Mouse (Mus musculus) heart, embryonic 10.5 days (tissue): Measurements from ENCODE around the gene Mylk4. TPM values are rescaled to one million over a fixed set of nuclear protein-coding genes. Genes with fewer than 3 reads are reported as not detected.
A peak's percentile ranks its signal among the peaks of the same experiment; 100 is the strongest.

Experiments used
- DNase-seq: peaks from one replicate; pipeline ENCODE4 v3.0.0-alpha.2; 2017; ENCODE audit warnings: low spot score
- H3K27ac ChIP-seq: fragments of 300-500 bp; sonication (generic); 2 replicates; pipeline ENCODE4 v1.5.1; 2016; ENCODE audit warnings: mild to moderate bottlenecking
- H3K27me3 ChIP-seq: fragments of 300-500 bp; sonication (generic); 2 replicates; pipeline ENCODE4 v1.6.1; 2016; ENCODE audit warnings: mild to moderate bottlenecking; ENCODE audit not compliant: poor library complexity, insufficient read depth, severe bottlenecking
- H3K36me3 ChIP-seq: fragments of 300-500 bp; sonication (generic); 2 replicates; pipeline ENCODE4 v1.6.1; 2016; ENCODE audit warnings: mild to moderate bottlenecking, moderate library complexity
- H3K4me1 ChIP-seq: fragments of 300-500 bp; sonication (generic); 2 replicates; pipeline ENCODE4 v1.6.1; 2016; ENCODE audit warnings: mild to moderate bottlenecking
- H3K4me3 ChIP-seq: fragments of 300-500 bp; sonication (generic); 2 replicates; pipeline ENCODE4 v1.5.1; 2016; ENCODE audit warnings: mild to moderate bottlenecking, moderate library complexity
- H3K9me3 ChIP-seq: fragments of 300-500 bp; sonication (generic); 2 replicates; pipeline ENCODE4 v1.6.1; 2016; ENCODE audit warnings: mild to moderate bottlenecking, moderate library complexity
- WGBS: fragments of 180-500 bp; shearing (Covaris S2); methylation state at CpG from one replicate; pipeline ENCODE4 v1.1.7; 2016; 5-methylcytosine and 5-hydroxymethylcytosine counted together
- polyA plus RNA-seq: library from polyadenylated mRNA; unstranded; fragments of >200 nt; fragmentation: Nextera tagmentation; extraction: Ambion mirVana; gene quantifications from 2 replicates; pipeline ENCODE4 v1.2.1, GENCODE M21; 2016

Gene Mylk4
- polyA plus RNA-seq, 1 experiment from 2014 or later, result not detected

DNA sequence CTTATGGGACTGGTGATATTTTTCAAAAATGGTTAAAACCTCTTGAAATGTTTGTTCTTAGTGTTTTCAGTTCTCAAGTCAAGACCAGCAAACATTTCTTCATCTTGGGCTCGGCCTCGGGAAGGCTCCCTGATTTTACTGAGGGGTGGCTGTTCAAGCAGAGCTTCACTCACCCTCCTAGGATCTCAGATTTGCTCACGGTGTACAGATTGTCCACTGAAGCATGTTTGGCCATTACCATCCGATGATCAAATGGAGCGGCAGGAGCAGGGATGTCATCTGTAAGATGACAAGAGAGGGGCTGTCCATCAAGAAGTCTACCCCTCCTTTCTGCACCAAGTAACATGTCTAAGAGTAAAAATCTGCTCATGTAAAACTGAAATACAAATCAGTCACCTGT lies 59.1 kb downstream of the Mylk4 start:
- WGBS, result 89% methylated on average over 5 of the region's 5 CpGs
- Histone ChIP-seq H3K36me3 (no peaks in the 10 kb centered on the region), H3K27me3 (no peaks in the 10 kb centered on the region), H3K27ac (no peak overlapping the region), H3K9me3 (no peaks in the 10 kb centered on the region), H3K4me1 (no peaks in the 10 kb centered on the region), H3K4me3 (no peak overlapping the region)
- peak; percentile 60 for DNase-seq

GRCm38 (mm10) chr13:32721717-32722116 lies 62.0 kb downstream of the Mylk4 start:
- Histone ChIP-seq H3K27me3 (no peaks in the 10 kb centered on the region), H3K36me3 (no peaks in the 10 kb centered on the region), H3K4me1 (peaks cover 11% of the 10 kb centered on the region; the same call in 1 of the 2 replicates), H3K27ac (no peak overlapping the region), H3K4me3 (no peak overlapping the region), H3K9me3 (no peaks in the 10 kb centered on the region)
- 82% methylated on average over 4 of the region's 4 CpGs for WGBS
- DNase-seq, result peak; percentile 41

DNA sequence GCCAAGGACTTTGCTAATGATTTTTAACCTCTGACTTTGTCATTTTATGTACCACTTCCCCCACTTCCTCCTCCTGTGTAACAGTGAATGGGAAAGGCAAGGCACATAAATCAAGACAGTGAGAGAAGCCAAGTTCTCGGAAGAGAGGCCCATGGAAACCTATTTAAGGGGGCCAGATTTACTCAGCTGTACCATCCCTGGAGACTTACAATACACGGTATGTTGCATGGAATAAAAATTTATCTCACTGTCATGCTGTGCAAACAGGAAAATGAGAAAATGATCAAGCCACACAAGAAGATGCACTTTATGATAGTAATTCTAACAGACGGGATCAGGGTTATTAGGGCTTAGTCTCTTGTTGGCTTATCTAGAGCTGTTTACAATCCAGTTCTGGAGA lies 64.5 kb downstream of the Mylk4 start:
- Histone ChIP-seq H3K4me3 (no peak overlapping the region), H3K9me3 (no peaks in the 10 kb centered on the region), H3K36me3 (no peaks in the 10 kb centered on the region), H3K4me1 (peaks cover 11% of the 10 kb centered on the region; the same call in 1 of the 2 replicates), H3K27me3 (no peaks in the 10 kb centered on the region), H3K27ac (no peak overlapping the region)
- no peak for DNase-seq
- 53% methylated on average over 3 of the region's 3 CpGs for WGBS

GRCm38 (mm10) chr13:32717709-32718108 lies 66.0 kb downstream of the Mylk4 start:
- Histone ChIP-seq H3K4me3 (no peak overlapping the region), H3K9me3 (no peaks in the 10 kb centered on the region), H3K4me1 (peaks cover 11% of the 10 kb centered on the region; the same call in 1 of the 2 replicates), H3K27me3 (no peaks in the 10 kb centered on the region), H3K27ac (no peak overlapping the region), H3K36me3 (no peaks in the 10 kb centered on the region)
- WGBS, result 85% methylated on average over 5 of the region's 5 CpGs
- DNase-seq, result no peak

GRCm38 (mm10) chr13:32712568-32712967 lies 71.2 kb downstream of the Mylk4 start:
- DNase-seq, result peak; percentile 68
- Histone ChIP-seq H3K36me3 (no peaks in the 10 kb centered on the region), H3K9me3 (no peaks in the 10 kb centered on the region), H3K27me3 (no peaks in the 10 kb centered on the region), H3K27ac (no peak overlapping the region), H3K4me1 (peaks cover 12% of the 10 kb centered on the region; the same call in 1 of the 2 replicates), H3K4me3 (no peak overlapping the region)
- WGBS, result 92% methylated on average over 3 of the region's 3 CpGs

GRCm38 (mm10) chr13:32707894-32708293 lies 75.9 kb downstream of the Mylk4 start:
- DNase-seq, result peak; percentile 68
- Histone ChIP-seq H3K27me3 (no peaks in the 10 kb centered on the region; the same call in 1 of the 2 replicates), H3K4me3 (no peak overlapping the region), H3K4me1 (peaks cover 29% of the 10 kb centered on the region), H3K36me3 (no peaks in the 10 kb centered on the region), H3K27ac (no peak overlapping the region), H3K9me3 (no peaks in the 10 kb centered on the region)
- WGBS, result 81% methylated on average over 2 of the region's 2 CpGs

- WGBS, result 31% methylated on average over 10 of the region's 10 CpGs
- Histone ChIP-seq H3K27me3 (peaks cover 6% of the 10 kb centered on the region), H3K36me3 (no peaks in the 10 kb centered on the region), H3K27ac (peak overlapping the region; percentile 84), H3K4me3 (no peak overlapping the region), H3K9me3 (no peaks in the 10 kb centered on the region), H3K4me1 (peaks cover 29% of the 10 kb centered on the region)
- DNase-seq, result peak; percentile 79
Measured at GRCm38 (mm10) chr13:32706651-32707288, 77.0 kb downstream of the Mylk4 start.

DNA sequence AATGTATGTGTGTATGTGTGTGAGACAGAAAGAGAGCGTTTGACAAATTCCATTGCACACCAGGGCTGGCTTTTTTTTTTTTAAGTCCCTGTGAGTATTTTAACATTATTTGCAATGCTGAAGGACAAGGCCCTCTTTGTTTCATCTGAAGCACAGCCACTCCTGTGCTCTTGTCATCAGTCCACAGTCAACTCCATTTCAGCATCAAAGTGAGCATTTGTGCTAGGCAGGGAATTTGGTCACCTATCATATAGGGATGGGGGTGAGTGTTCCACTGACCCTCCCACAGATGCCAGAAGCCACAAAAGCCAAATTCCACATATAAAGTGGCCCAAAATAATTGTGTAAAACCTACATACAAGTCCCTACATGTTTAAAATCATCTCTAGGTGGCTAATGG lies 78.4 kb downstream of the Mylk4 start:
- no peak overlapping the region for H3K4me3 ChIP-seq
- peak; percentile 69 for DNase-seq
- WGBS, result 56% methylated on average over 1 of the region's 1 CpGs
- H3K27me3 ChIP-seq, result peaks cover 6% of the 10 kb centered on the region
- H3K4me1 ChIP-seq, result peaks cover 29% of the 10 kb centered on the region
- H3K9me3 ChIP-seq, result no peaks in the 10 kb centered on the region
- H3K36me3 ChIP-seq, result no peaks in the 10 kb centered on the region
- no peak overlapping the region for H3K27ac ChIP-seq

DNA sequence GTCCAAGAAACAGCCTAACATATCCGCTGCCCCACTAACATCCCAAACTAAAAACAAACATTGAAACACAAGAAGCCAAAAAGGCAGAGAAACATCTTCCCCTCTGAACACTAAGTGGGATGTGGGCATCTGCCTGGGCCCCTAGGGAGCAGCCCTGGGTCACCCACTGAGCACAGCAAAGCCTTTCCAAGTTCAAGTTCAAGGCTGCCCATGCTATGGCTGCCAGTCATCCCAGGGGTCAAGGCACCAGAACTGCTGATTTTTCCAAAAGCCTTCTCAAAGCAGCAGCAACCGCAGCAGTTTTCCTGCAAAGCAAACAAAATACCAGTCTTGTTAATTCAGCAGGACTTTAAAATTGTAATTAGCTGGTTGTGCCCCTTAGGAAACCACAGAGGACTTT lies 78.8 kb downstream of the Mylk4 start:
- no peak overlapping the region for H3K4me3 ChIP-seq
- no peaks in the 10 kb centered on the region for H3K36me3 ChIP-seq
- peaks cover 28% of the 10 kb centered on the region for H3K4me1 ChIP-seq
- no peak overlapping the region for H3K27ac ChIP-seq
- WGBS, result 69% methylated on average over 2 of the region's 2 CpGs
- no peaks in the 10 kb centered on the region for H3K9me3 ChIP-seq
- H3K27me3 ChIP-seq, result peaks cover 6% of the 10 kb centered on the region
- peak; percentile 65 for DNase-seq

DNA sequence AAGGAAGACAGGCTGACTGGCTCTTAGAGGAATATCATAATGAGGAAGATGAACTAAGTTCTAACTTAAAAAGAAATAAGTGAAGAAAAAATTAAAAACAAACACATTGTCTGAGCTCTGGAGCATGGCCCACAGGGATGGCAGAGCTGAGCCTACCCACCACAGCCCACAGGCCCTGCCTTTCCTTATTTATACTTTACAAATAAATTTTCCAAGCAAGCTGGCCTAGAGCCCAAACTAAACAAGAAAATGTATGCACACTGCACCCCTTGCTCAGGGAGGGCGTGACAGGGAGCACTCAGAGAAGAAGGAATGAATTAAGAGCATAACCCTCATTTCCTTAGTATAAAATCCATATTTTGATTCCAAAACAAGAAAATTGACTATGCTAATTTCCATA lies 82.2 kb downstream of the Mylk4 start:
- peaks cover 6% of the 10 kb centered on the region for H3K27me3 ChIP-seq
- H3K27ac ChIP-seq, result no peak overlapping the region
- no peaks in the 10 kb centered on the region for H3K36me3 ChIP-seq
- H3K4me3 ChIP-seq, result no peak overlapping the region
- H3K9me3 ChIP-seq, result no peaks in the 10 kb centered on the region
- WGBS, result 91% methylated on average over 1 of the region's 1 CpGs
- DNase-seq, result peak; percentile 6
- H3K4me1 ChIP-seq, result peaks cover 12% of the 10 kb centered on the region

DNA sequence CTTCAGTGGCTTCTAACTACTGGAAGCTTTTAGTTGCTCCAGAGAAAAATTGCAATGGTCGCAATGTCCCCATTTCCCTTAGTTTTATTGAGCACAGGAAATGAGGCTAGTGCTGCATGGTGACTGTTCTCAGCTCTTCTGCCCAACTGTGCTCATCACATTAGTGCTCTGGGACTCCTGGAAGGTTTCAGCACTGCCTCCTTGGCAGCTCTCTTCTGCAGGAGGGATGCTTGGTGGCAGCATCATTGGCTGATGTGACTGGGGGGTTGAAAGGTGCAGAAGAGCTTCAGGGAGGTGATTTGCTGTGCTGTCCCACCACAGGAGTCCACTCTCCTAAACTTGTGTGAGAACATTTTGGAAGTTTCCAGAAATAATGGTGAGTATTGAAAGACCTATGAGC lies 84.4 kb downstream of the Mylk4 start:
- 87% methylated on average over 1 of the region's 1 CpGs for WGBS
- Histone ChIP-seq H3K4me3 (no peak overlapping the region), H3K27ac (no peak overlapping the region), H3K36me3 (no peaks in the 10 kb centered on the region), H3K27me3 (peaks cover 6% of the 10 kb centered on the region), H3K4me1 (no peaks in the 10 kb centered on the region), H3K9me3 (no peaks in the 10 kb centered on the region)
- DNase-seq, result peak; percentile 58

- Histone ChIP-seq H3K27ac (no peak overlapping the region), H3K36me3 (no peaks in the 10 kb centered on the region), H3K4me1 (no peaks in the 10 kb centered on the region), H3K27me3 (peaks cover 6% of the 10 kb centered on the region), H3K4me3 (no peak overlapping the region), H3K9me3 (no peaks in the 10 kb centered on the region)
- peak; percentile 36 for DNase-seq
- 80% methylated on average over 3 of the region's 3 CpGs for WGBS
Measured at GRCm38 (mm10) chr13:32698956-32699355, 84.8 kb downstream of the Mylk4 start.

GRCm38 (mm10) chr13:32693886-32694455 lies 89.8 kb downstream of the Mylk4 start:
- 83% methylated on average over 6 of the region's 6 CpGs for WGBS
- no peak for DNase-seq
- Histone ChIP-seq H3K4me1 (no peaks in the 10 kb centered on the region), H3K4me3 (no peak overlapping the region), H3K9me3 (no peaks in the 10 kb centered on the region), H3K27ac (no peak overlapping the region), H3K27me3 (no peaks in the 10 kb centered on the region), H3K36me3 (no peaks in the 10 kb centered on the region)
